Mouse (Mus musculus): ENCODE data around the gene Mpped2.

DNA sequence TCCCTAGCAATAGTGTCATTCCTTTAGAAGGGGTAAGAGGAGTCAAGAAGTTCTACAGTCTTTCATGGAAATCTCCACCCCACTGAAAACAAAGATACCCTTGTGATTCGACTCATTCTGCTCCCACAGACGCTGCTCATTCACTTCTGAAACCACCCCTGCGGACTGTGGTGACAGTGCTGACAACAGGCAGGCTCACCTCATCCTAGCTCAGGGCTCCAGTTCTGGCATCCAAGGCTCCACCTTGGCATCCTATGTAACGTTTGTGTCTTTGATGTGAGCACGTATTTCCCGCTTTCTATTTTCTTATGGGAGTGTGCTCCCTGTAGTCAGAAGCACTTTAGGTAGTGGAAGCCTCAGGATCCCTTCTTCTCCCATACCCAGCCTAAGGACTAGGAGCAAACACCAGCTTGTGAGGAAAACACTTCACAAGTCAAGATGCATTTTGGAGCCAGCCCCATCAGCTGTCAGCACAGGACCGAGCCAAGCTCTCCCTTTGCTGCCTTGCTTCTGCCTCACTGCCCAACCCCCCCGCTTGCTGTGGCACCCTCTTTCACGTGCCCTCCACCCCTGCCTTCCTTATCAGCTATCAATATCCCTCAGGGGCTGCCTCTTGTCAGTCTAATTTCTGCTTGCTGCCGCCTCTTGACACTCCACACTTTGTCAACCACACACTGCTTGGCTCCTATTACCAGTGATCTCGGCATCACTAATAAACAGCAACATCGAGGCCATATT, 135.7 kb downstream of the Mpped2 start:
- no peak for TF ChIP-seq CHD2 (IDR thresholded peaks at IDR 0.05; ENCODE audit: low read length)
- no peak for TF ChIP-seq CTCF (IDR thresholded peaks at IDR 0.05 in 2 of 3, conservative IDR thresholded peaks at IDR 0.05 in 1 of 3; ENCODE audit: control insufficient read depth in 1 of 3, insufficient read depth in 1 of 3, low read depth in 2 of 3, low read length in 3 of 3, poor library complexity in 1 of 3, severe bottlenecking in 1 of 3)
- TF ChIP-seq MAFK (IDR thresholded peaks at IDR 0.05; ENCODE audit: borderline replicate concordance, low read depth, low read length) = no peak
- TF ChIP-seq TBP (IDR thresholded peaks at IDR 0.05; ENCODE audit: low read depth, low read length) = no peak
- TF ChIP-seq HCFC1 (IDR thresholded peaks at IDR 0.05; ENCODE audit: low read depth, low read length) = no peak
- TF ChIP-seq GATA1 (IDR thresholded peaks at IDR 0.05; ENCODE audit: low read depth, low read length) = no peak
- no peak for TF ChIP-seq USF2 (IDR thresholded peaks at IDR 0.05; ENCODE audit: borderline replicate concordance in 1 of 2, insufficient read depth in 1 of 2, low read depth in 1 of 2, low read length in 2 of 2)
